ENCODE assay signal across 23 mouse cellular contexts in the genomic region with DNA sequence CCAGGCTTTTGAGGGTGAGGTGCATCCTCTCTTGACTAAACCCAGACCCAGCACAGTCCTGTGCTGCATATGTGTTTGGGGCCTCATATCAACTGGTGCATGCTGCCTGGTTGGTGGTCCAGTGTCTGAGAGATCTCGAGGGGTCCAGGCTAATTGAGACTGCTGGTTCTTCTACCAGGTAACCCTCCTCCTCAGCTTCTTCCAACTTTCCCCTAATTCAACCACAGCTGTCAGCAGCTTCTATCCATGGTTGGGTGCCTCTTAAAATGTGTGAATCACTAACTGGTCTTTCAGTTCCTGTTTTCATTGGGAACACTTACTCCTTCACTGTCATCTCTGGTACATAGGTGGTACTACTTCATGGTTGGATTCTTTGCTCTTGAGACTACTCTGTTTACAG.
DNase-seq lines count a peak whose midpoint lies in the region; ATAC-seq and TF ChIP-seq lines count a peak whose summit lies in the region.
"Had no signal": no experiment of that assay in that cellular context is flagged by ENCODE, and none has a peak within 500 bp of the region (broad histone marks: within the 10 kb centered on the region; RNA-seq: fewer than 3 reads in every experiment).

No protein-coding gene starts in this region.

- no peak for TF ChIP-seq CTCF in spleen, adult 2 months (IDR thresholded peaks at IDR 0.05; ENCODE audit: extremely low read depth, insufficient read depth, insufficient read length, insufficient replicate concordance)
- no peak for TF ChIP-seq CTCF in MEL (IDR thresholded peaks at IDR 0.05 in 2 of 3, conservative IDR thresholded peaks at IDR 0.05 in 1 of 3; ENCODE audit: control insufficient read depth in 1 of 3, insufficient read depth in 1 of 3, low read depth in 2 of 3, low read length in 3 of 3, poor library complexity in 1 of 3, severe bottlenecking in 1 of 3)

- H3K36me3 ChIP-seq in spleen, adult 2 months (ENCODE audit: control insufficient read depth, insufficient read depth, low read length), result no peaks in the 10 kb centered on the region
- H3K36me3 ChIP-seq in MEL (ENCODE audit: control insufficient read depth in 1 of 2, insufficient read depth in 2 of 2, low read length in 2 of 2), result no peaks in the 10 kb centered on the region
- no peaks in the 10 kb centered on the region for H3K36me3 ChIP-seq in intestine, embryonic 15.5 days
- H3K36me3 ChIP-seq: embryonic facial prominence, embryonic 13.5 days; forebrain, embryonic 12.5 days; forebrain, embryonic 15.5 days; heart, embryonic 10.5 days; heart, embryonic 13.5 days; hindbrain, embryonic 12.5 days; hindbrain, embryonic 15.5 days had no signal

- H3K9ac ChIP-seq in MEL (ENCODE audit: control insufficient read depth, low read depth, low read length, poor library complexity, severe bottlenecking), result no peak overlapping the region
- no peak overlapping the region for H3K9ac ChIP-seq in intestine, embryonic 15.5 days
- H3K9ac ChIP-seq: embryonic facial prominence, embryonic 13.5 days; forebrain, embryonic 12.5 days; forebrain, embryonic 15.5 days; heart, embryonic 13.5 days; hindbrain, embryonic 12.5 days; hindbrain, embryonic 15.5 days had no signal

- H3K79me2 ChIP-seq in MEL (ENCODE audit: control insufficient read depth, insufficient read depth, low read length, poor library complexity), result no peaks in the 10 kb centered on the region

- no peak overlapping the region for H3K4me3 ChIP-seq in spleen, adult 2 months (ENCODE audit: extremely low read depth, insufficient read depth, insufficient read length)
- H3K4me3 ChIP-seq in MEL (ENCODE audit: control insufficient read depth in 1 of 2, insufficient read depth in 1 of 2, low read depth in 2 of 2, low read length in 2 of 2), result no peak overlapping the region
- no peak overlapping the region for H3K4me3 ChIP-seq in intestine, embryonic 15.5 days (replicated peaks)
- H3K4me3 ChIP-seq: embryonic facial prominence, embryonic 13.5 days; erythroblast, embryonic 14.5 days; forebrain, embryonic 12.5 days; forebrain, embryonic 15.5 days; heart, adult 2 months; heart, embryonic 10.5 days; heart, embryonic 13.5 days; hindbrain, embryonic 12.5 days; hindbrain, embryonic 15.5 days had no signal

- no peak overlapping the region for H3K27ac ChIP-seq in spleen, adult 2 months (ENCODE audit: insufficient read depth, low read length)
- H3K27ac ChIP-seq in MEL (ENCODE audit: control insufficient read depth, low read depth, low read length), result no peak overlapping the region
- H3K27ac ChIP-seq in intestine, embryonic 15.5 days, result no peak overlapping the region
- H3K27ac ChIP-seq: embryonic facial prominence, embryonic 13.5 days; forebrain, embryonic 12.5 days; forebrain, embryonic 15.5 days; heart, adult 2 months; heart, embryonic 10.5 days; heart, embryonic 13.5 days; hindbrain, embryonic 12.5 days; hindbrain, embryonic 15.5 days had no signal

- TF ChIP-seq EP300 in MEL (IDR thresholded peaks at IDR 0.05; ENCODE audit: low read depth in 1 of 2, low read length in 2 of 2), result no peak

- H3K4me1 ChIP-seq in spleen, adult 2 months (ENCODE audit: control insufficient read depth, insufficient read depth, insufficient read length), result peaks cover 3% of the 10 kb centered on the region; the same call in 1 of the 2 replicates
- H3K4me1 ChIP-seq in MEL (ENCODE audit: control insufficient read depth in 1 of 2, insufficient read depth in 2 of 2, low read length in 2 of 2), result no peaks in the 10 kb centered on the region
- no peaks in the 10 kb centered on the region for H3K4me1 ChIP-seq in intestine, embryonic 15.5 days (replicated peaks)
- H3K4me1 ChIP-seq: embryonic facial prominence, embryonic 13.5 days; forebrain, embryonic 12.5 days; forebrain, embryonic 15.5 days; heart, embryonic 10.5 days; heart, embryonic 13.5 days; hindbrain, embryonic 12.5 days; hindbrain, embryonic 15.5 days had no signal

- TF ChIP-seq RAD21 in MEL (IDR thresholded peaks at IDR 0.05; ENCODE audit: low read depth, low read length), result no peak

- DNase-seq in spleen, adult 2 months (ENCODE audit: low read depth in 1 of 2, low spot score in 2 of 2), result peak; percentile 6 to 38
- DNase-seq in spleen, adult 12 weeks (ENCODE audit: low spot score), result no peak
- peak; percentile 50 to 53 for DNase-seq in B cell, adult 2 months
- DNase-seq in MEL (ENCODE audit: low read depth, low spot score), result peak; percentile 23
- no peak for DNase-seq in kidney, postnatal 10 days
- DNase-seq: adrenal gland, postnatal 10 days; adrenal gland, postnatal 36 days; cerebellum, adult 18-20 months; cerebellum, adult 9-10 months; cerebellum, postnatal 14 days; gastrocnemius, postnatal 25 days; heart, adult 2 months; heart, postnatal 14 days had no signal

- H3K4me2 ChIP-seq in intestine, embryonic 15.5 days (replicated peaks), result no peak overlapping the region
- H3K4me2 ChIP-seq: embryonic facial prominence, embryonic 13.5 days; forebrain, embryonic 12.5 days; forebrain, embryonic 15.5 days; heart, embryonic 13.5 days; hindbrain, embryonic 12.5 days; hindbrain, embryonic 15.5 days had no signal

- no peaks in the 10 kb centered on the region for H3K27me3 ChIP-seq in spleen, adult 2 months (ENCODE audit: control insufficient read depth, insufficient read depth, low read length)
- no peaks in the 10 kb centered on the region for H3K27me3 ChIP-seq in MEL (ENCODE audit: control insufficient read depth in 1 of 2, insufficient read depth in 2 of 2, low read length in 2 of 2)
- no peaks in the 10 kb centered on the region for H3K27me3 ChIP-seq in intestine, embryonic 15.5 days (replicated peaks)
- H3K27me3 ChIP-seq: embryonic facial prominence, embryonic 13.5 days; forebrain, embryonic 12.5 days; forebrain, embryonic 15.5 days; heart, embryonic 13.5 days; hindbrain, embryonic 12.5 days; hindbrain, embryonic 15.5 days; Patski had no signal

- TF ChIP-seq POLR2A in spleen, adult 2 months (IDR thresholded peaks at IDR 0.05; ENCODE audit: low read depth, low read length), result no peak
- TF ChIP-seq POLR2A in MEL (IDR thresholded peaks at IDR 0.05; ENCODE audit: control insufficient read depth in 1 of 2, insufficient read depth in 1 of 2, low read depth in 1 of 2, low read length in 2 of 2, poor library complexity in 1 of 2), result no peak

- no peaks in the 10 kb centered on the region for H3K9me3 ChIP-seq in MEL (replicated peaks; ENCODE audit: insufficient read depth, low read length)
- H3K9me3 ChIP-seq in intestine, embryonic 15.5 days, result no peaks in the 10 kb centered on the region
- H3K9me3 ChIP-seq: embryonic facial prominence, embryonic 13.5 days; forebrain, embryonic 12.5 days; forebrain, embryonic 15.5 days; heart, embryonic 10.5 days; heart, embryonic 13.5 days; hindbrain, embryonic 12.5 days; hindbrain, embryonic 15.5 days had no signal

- ATAC-seq in intestine, embryonic 15.5 days, result no peak
- ATAC-seq: forebrain, embryonic 15.5 days; Patski had no signal

- WGBS in spleen, adult 2 months, result 21% methylated on average over 1 of the region's 1 CpGs
- 47% methylated on average over 1 of the region's 1 CpGs for WGBS in intestine, embryonic 15.5 days

TF ChIP-seq in MEL, 35 proteins besides CTCF, POLR2A, EP300 and RAD21:
- TF ChIP-seq ELF1 (IDR thresholded peaks at IDR 0.05; ENCODE audit: low read depth, low read length) (no peak), MYC (IDR thresholded peaks at IDR 0.05; ENCODE audit: low read depth, low read length) (no peak), MAX (IDR thresholded peaks at IDR 0.05; ENCODE audit: low read length) (no peak), BHLHE40 (IDR thresholded peaks at IDR 0.05; ENCODE audit: borderline replicate concordance, low read depth, low read length) (no peak), JUND (IDR thresholded peaks at IDR 0.05; ENCODE audit: low read depth, low read length) (no peak), ZC3H11A (IDR thresholded peaks at IDR 0.05; ENCODE audit: low read depth, low read length) (no peak), POLR2AphosphoS2 (IDR thresholded peaks at IDR 0.05; ENCODE audit: low read length) (no peak), RCOR1 (IDR thresholded peaks at IDR 0.05; ENCODE audit: low read depth, low read length) (no peak), USF1 (IDR thresholded peaks at IDR 0.05; ENCODE audit: low read depth, low read length) (no peak), TBP (IDR thresholded peaks at IDR 0.05; ENCODE audit: low read depth, low read length) (no peak), HCFC1 (IDR thresholded peaks at IDR 0.05; ENCODE audit: low read depth, low read length) (no peak), CHD1 (IDR thresholded peaks at IDR 0.05; ENCODE audit: low read depth, low read length) (no peak), USF2 (IDR thresholded peaks at IDR 0.05; ENCODE audit: borderline replicate concordance in 1 of 2, insufficient read depth in 1 of 2, low read depth in 1 of 2, low read length in 2 of 2) (no peak), GABPA (IDR thresholded peaks at IDR 0.05; ENCODE audit: low read depth, low read length) (no peak), KAT2A (conservative IDR thresholded peaks at IDR 0.05; ENCODE audit: low read depth, low read length) (no peak)

Comparison
In these comparisons a context has a peak if more than half of its experiments do, and no peak if none do; other contexts are left out.
1. DNase-seq: peak in spleen, adult 2 months (2 of 2), B cell, adult 2 months (2 of 2) and MEL (single experiment); none in spleen, adult 12 weeks (single experiment) and kidney, postnatal 10 days (single experiment).